Mouse (Mus musculus): ENCODE results near the gene Gm49321.

- TF ChIP-seq CTCF (IDR thresholded peaks at IDR 0.05; ENCODE audit: extremely low read depth, insufficient read length, insufficient replicate concordance, low read depth, low read length) (no peak), POLR2A (IDR thresholded peaks at IDR 0.05; ENCODE audit: low read depth, low read length) (no peak)
Observed at GRCm38 (mm10) chr12:73918479-73918878, 19.0 kb upstream of the Gm49321 start.

Data from small intestine, adult 2 months (tissue).